Mouse (Mus musculus): ENCODE data around the gene Cylc2.

Cylc2 gene

DNA sequence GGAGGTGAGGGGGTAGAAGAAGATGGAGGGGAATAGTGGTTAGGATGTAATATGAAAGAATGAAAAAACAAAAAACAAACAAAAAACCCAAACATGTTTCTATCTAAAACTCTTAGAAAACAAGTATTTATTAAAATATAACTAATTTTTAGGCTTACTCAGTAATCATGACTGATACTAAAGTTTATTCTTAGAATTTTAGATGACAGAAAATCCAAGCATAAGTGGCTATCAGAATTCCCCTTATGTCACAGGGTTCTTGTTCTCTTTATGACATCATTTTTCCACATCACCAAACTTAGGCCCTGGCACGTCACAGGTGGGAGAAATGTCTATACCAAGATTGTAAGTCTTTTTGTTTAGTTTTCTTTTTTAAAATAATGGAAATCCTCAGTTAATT lies at the start of gene Cylc2:
Cylc2 (plus strand) TSS at position 301 of the 400 bp plus-strand sequence.
- DNase-seq (ENCODE audit: low spot score in 2 of 2) = no peak

Measured in natural killer cell, adult 2 months (primary cell).